Mouse (Mus musculus) cortical plate, adult 2 months (tissue): ENCODE data around the gene Tent5b.

Experiments
- CTCF ChIP-seq: fragments of 200-500 bp; IDR thresholded peaks from 2 replicates; pipeline ENCODE4 v1.5.1; 2011; ENCODE audit warnings: mild to moderate bottlenecking, control low read depth, low read length; ENCODE audit not compliant: insufficient read depth; ENCODE audit errors: extremely low read depth
- POLR2A ChIP-seq: fragments of 200-500 bp; IDR thresholded peaks from 2 replicates; pipeline ENCODE4 v1.6.1; 2011; ENCODE audit warnings: mild to moderate bottlenecking, low read length, control low read depth; ENCODE audit not compliant: insufficient read depth; ENCODE audit errors: extremely low read depth

DNA sequence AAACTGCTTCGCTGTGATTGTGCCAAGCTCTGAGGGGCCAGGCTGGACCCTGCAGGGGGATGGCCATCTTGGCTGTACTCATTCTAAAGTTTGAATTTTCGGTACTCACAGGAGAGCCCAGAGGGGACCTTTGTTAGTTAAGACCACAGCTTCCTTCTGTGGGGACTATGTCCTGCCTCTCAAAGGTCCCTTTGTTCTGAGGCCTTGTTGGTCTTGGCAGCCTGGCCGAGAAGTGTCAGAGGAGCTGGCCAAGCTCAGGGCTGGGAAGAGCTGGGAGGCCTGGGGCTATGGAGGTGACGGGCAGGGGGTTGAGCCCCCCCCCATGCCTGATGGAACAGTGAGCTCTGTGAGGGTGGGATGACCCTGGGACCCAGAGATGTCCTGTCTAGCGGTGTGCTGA lies 36.8 kb upstream of the Tent5b start:
- TF ChIP-seq CTCF (no peak), POLR2A (no peak)
